Mouse (Mus musculus) erythroblast, embryonic 14.5 days (primary cell): ENCODE results near the gene Stkld1. TPM values are rescaled to one million over a fixed set of nuclear protein-coding genes. Genes with fewer than 3 reads are reported as not detected.

Experiments used
- H3K27me3 ChIP-seq: 2 replicates; pipeline ENCODE4 v1.6.1; 2012; ENCODE audit warnings: inconsistent platforms; ENCODE audit not compliant: control insufficient read depth
- H3K36me3 ChIP-seq: 2 replicates; pipeline ENCODE4 v1.6.1; 2012; ENCODE audit warnings: mild to moderate bottlenecking, inconsistent platforms; ENCODE audit not compliant: control insufficient read depth
- H3K4me1 ChIP-seq: 2 replicates; pipeline ENCODE4 v1.6.1; 2012; ENCODE audit warnings: inconsistent platforms; ENCODE audit not compliant: control insufficient read depth
- H3K4me3 ChIP-seq: replicated peaks from 2 replicates; pipeline ENCODE3; 2012; ENCODE audit warnings: moderate library complexity, mild to moderate bottlenecking, inconsistent platforms
- H3K9me3 ChIP-seq: 2 replicates; pipeline ENCODE4 v1.6.1; 2012; ENCODE audit warnings: low read length, inconsistent platforms, mixed read lengths; ENCODE audit not compliant: control insufficient read depth
- GATA1 ChIP-seq: IDR thresholded peaks from 2 replicates; pipeline ENCODE4 v1.6.1; 2012; ENCODE audit warnings: low read length, inconsistent platforms, mixed read lengths
- TAL1 ChIP-seq: IDR thresholded peaks from 3 replicates; pipeline ENCODE4 v1.6.1; 2012; ENCODE audit warnings: low read length, inconsistent platforms, mixed read lengths
- polyA plus RNA-seq: library from polyadenylated mRNA; stranded (reverse); fragments of >175 nt; gene quantifications from 2 replicates; pipeline ENCODE4 v1.2.3, GENCODE M21; 2012

Stkld1 gene
- polyA plus RNA-seq, 1 experiment, result 0.02 TPM

DNA sequence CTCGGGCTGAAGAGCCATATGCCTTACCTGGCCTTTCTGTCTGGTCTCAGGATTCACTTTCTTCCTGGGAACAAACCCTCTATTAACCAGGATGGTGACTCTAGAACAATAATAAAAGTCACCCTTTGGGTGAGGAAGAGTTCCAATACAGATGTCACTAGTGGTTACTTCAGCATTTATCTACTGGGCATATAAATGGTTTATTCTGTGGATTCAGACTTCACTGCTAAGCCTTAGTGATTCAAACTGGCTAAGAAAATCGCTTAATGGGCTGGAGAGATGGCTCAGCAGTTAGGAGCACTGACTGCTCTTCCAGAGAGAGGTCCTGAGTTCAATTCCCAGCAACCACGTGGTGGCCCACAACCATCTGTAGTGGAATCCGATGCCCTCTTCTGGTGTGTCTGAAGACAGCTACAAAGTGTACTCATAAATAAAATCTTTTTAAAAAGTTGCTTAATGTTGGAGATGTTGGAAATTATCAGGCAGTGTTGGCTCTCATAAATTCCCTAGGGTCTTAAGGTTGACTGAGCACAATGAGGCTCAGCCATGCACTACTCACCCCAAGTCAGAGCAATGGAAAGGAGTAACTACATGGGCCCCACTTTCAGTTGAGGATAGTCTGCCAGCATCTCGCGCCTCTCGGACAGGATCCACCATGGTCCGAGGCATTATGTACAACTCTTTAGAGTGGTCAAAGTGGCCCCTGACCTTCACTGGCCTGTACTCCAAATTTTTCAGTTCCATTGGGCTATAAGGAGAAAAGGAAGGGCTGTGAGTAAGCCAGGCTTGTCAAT is 19.5 kb upstream of the Stkld1 start:
- H3K4me3 ChIP-seq, result peak overlapping the region; percentile 17
- TF ChIP-seq GATA1 (no peak), TAL1 (no peak)

DNA sequence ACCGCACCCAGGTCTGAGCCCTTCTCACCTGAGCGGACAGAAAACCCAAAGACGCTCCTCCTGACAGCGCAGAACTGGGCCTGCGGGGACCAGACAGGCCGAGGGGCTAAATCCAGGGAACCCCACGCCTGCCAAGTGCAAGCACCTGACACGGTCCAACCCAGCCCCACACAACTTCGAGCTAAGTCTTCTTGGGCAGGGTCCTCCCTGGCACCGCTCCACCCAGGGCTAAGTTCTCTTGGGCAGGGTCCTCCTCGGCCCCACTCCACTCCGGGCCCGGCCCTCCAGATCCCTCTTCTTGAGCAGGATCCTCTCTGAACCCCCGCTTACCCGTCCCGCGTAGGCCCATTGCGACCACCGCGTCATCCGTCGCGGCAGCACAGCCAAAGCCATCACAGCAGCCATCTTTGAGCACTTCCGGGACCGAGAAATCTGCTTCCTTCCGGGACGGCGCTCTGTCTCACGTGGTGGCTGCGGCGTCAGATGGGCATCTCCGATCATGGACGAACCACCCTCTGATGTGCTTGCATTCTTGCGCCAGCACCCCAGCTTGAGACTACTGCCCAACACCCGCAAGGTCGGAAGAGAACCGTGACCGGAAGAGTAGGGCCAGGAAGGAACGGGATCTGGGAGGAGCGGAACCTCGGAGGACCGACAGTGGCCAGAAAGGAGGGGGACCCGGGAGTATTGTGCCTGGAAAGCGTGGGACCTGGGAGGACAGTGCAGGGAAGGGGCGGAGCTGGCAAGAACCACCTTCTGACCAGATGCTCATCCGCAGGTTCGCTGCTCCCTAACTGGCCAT is 17.7 kb upstream of the Stkld1 start, which contains the start of the genes Surf2 and Surf1:
Surf2 (plus strand) TSS at position 441 of the 802 bp plus-strand sequence.
Surf1 (minus strand) TSS at position 604 of the 802 bp plus-strand sequence.
- Histone ChIP-seq H3K27me3 (no peaks in the 10 kb centered on the region), H3K36me3 (peaks cover 82% of the 10 kb centered on the region), H3K4me1 (peaks cover 74% of the 10 kb centered on the region), H3K4me3 (peak within 1 kb of the TSS; percentile 80), H3K9me3 (no peaks in the 10 kb centered on the region)
- TF ChIP-seq GATA1, result no peak
- TF ChIP-seq TAL1, result no peak

More for the DNA sequence above, 19.5 kb upstream of the Stkld1 start:
- H3K27me3 ChIP-seq, result no peaks in the 10 kb centered on the region
- H3K36me3 ChIP-seq, result peaks cover 67% of the 10 kb centered on the region
- H3K4me1 ChIP-seq, result peaks cover 84% of the 10 kb centered on the region
- H3K9me3 ChIP-seq, result no peaks in the 10 kb centered on the region

DNA sequence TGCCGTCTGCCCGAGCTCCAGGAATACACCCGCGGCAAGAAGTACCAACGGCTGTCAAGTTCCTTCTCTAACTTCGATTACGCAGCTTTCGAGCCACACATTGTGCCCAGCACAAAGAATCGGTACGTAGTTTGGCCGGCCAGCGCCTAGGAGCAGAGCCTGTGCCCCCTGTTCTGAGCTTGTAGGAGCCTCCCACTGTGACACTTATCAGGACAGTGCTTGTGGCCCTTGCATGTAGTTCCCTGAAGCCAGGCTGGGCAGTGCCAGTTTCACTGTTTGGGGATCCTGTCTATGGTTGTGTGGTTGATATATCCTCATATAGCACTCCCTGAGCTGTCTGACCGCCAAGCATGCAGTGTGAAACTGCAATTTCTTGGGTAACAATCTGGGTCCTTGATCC is 17.1 kb upstream of the Stkld1 start:
- Histone ChIP-seq H3K4me3 (peak overlapping the region; percentile 80), H3K4me1 (peaks cover 70% of the 10 kb centered on the region), H3K9me3 (no peaks in the 10 kb centered on the region), H3K27me3 (no peaks in the 10 kb centered on the region), H3K36me3 (peaks cover 82% of the 10 kb centered on the region)
- TF ChIP-seq GATA1, result no peak
- TF ChIP-seq TAL1, result no peak

DNA sequence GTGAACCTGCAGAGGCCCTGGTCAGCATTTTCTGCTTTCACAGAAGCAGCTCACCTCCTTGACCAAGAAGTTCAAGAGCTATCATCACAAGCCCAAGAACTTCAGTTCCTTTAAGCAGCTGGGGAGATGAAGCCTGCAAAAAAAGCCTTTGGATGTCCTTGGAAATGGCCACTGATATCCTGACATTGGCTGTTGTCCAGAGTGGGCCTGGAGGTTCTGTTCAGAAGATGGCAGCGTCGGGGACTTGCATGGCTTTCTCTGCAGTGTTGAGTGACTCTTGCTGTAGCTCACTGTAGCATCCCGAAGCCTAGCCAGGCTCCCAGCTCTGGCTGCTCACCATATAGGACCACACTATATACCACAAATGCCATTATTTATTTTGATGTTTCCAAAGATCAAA is 14.2 kb upstream of the Stkld1 start:
- Histone ChIP-seq H3K4me3 (no peak overlapping the region), H3K36me3 (peaks cover 82% of the 10 kb centered on the region), H3K4me1 (peaks cover 43% of the 10 kb centered on the region), H3K9me3 (no peaks in the 10 kb centered on the region), H3K27me3 (no peaks in the 10 kb centered on the region)
- TF ChIP-seq TAL1 (no peak), GATA1 (no peak)

DNA sequence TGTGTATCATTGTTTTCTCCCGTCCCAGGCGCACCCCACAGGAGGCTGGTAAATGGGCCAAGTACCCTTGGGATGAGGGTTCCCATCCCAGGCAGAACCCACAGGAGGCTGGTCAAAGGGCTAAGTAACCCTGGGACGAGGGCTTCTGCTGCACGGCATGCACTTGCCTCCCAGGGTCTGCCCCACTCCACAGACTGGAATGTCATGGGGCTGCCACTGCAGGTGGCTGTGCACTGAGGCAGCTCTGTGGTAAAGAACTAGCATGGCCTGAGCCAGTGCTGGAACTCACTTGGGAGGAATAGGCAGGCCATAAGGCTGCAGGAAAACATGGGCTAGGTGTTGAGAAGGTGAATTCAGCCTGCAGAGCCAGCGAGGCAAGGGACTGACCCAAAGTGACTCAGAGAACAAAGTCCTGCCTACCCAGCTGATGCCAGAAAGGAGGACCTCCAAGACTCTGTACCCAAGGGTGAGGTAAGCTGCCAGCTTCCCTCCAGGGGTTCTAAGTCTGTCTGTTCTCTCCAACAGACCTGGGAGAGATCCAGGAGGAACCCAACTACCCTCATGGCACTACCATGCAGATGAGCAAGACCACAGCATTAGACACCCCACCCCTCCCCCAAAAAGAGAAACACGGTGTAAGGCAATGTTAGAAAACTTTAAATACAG is 13.5 kb upstream of the Stkld1 start:
- no peaks in the 10 kb centered on the region for H3K27me3 ChIP-seq
- peaks cover 36% of the 10 kb centered on the region for H3K4me1 ChIP-seq
- no peak for TF ChIP-seq GATA1
- TF ChIP-seq TAL1, result no peak
- no peak overlapping the region for H3K4me3 ChIP-seq
- H3K9me3 ChIP-seq, result no peaks in the 10 kb centered on the region
- H3K36me3 ChIP-seq, result peaks cover 83% of the 10 kb centered on the region

DNA sequence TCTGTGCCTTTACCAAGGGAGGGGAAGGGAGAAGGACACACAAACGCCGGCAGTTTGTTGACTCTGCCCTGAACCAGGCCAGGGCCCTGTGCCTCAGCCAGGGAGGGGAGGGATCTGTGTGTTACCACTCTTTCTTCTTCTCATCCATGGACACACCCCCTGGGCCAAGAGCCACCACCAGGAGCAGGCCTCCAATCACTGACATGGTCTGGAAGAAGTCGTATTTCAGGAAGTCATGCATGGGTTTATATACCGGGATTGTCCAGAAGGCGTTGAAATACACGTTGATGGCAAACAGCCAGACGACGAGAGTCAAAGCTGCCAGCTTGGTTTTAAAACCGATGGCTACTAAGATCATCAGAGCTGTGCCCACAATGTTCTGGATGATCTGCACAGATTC is 12.1 kb upstream of the Stkld1 start:
- Histone ChIP-seq H3K4me3 (no peak overlapping the region), H3K4me1 (peaks cover 22% of the 10 kb centered on the region), H3K27me3 (no peaks in the 10 kb centered on the region), H3K9me3 (no peaks in the 10 kb centered on the region), H3K36me3 (peaks cover 97% of the 10 kb centered on the region)
- no peak for TF ChIP-seq GATA1
- no peak for TF ChIP-seq TAL1

DNA sequence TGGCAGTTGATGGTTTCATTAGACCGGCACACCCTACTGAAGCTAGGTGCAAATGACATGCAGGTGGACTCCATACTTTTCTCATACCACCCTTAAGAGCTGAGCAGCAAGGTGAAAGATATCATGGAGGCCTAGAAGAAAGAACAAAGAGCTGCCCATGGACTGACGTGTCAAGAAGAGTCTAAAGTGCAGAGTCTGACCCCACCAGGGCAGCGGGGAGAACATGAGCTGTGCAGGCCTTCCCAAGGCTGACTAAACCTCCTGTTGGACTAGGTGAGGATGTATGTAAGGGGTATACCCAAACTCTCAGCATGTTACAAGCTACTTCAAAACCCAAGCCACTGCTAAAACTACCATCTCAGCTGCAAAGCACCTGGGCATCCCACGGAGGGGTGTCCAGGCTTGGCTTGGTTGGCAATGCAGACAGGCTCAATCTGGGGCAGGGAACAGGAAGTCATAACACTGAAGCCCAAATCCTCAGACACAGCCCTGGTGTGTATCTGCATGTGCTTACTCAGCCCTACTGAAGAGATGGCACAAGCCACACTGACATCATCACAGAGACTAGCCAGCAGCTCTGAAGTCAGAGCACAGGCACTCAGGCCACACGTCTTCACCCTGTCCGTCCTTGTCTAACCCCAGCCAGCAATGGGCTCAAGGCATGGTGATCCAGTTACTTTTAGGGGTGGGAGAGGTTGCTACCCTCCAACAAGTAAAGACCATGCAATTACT is 5.9 kb upstream of the Stkld1 start:
- Histone ChIP-seq H3K27me3 (no peaks in the 10 kb centered on the region), H3K9me3 (no peaks in the 10 kb centered on the region), H3K36me3 (peaks cover 88% of the 10 kb centered on the region), H3K4me3 (no peak overlapping the region), H3K4me1 (peaks cover 36% of the 10 kb centered on the region)
- TF ChIP-seq TAL1 (no peak), GATA1 (no peak)

DNA sequence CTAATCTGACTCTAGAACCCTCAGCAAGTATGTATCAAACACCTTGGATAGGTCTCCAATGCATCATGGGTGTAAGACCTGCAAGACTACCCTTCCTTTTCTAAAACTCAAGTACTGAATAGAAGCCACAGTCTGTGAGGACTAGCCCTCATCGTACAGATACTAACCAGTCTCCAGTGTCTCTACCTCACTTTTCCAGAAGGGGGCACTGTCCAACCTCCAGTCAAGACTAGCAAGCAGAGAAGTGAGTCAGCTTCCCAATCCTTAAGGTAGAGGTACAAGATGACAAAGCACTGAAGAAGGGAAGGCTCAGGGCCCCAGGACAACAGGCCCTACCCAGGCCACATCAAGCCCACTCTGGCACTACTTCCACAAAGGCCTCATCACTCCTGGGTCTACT is 3.5 kb upstream of the Stkld1 start:
- H3K9me3 ChIP-seq, result no peaks in the 10 kb centered on the region
- peaks cover 63% of the 10 kb centered on the region for H3K36me3 ChIP-seq
- peaks cover 53% of the 10 kb centered on the region for H3K4me1 ChIP-seq
- no peak for TF ChIP-seq TAL1
- TF ChIP-seq GATA1, result no peak
- H3K27me3 ChIP-seq, result no peaks in the 10 kb centered on the region
- H3K4me3 ChIP-seq, result no peak overlapping the region
